Mouse (Mus musculus) spleen, adult 12 weeks (tissue): ENCODE results near the gene Unc13d.

Source experiments
- DNase-seq: peaks from one replicate; pipeline ENCODE4 v3.0.0; 2022; ENCODE audit warnings: low spot score

Unc13d gene

GRCm38 (mm10) chr11:116078221-116078620, 460 bp upstream of the Unc13d start:
- peak; percentile 59 for DNase-seq

- DNase-seq: no peak
These were observed 925 bp downstream of the Unc13d start for GRCm38 (mm10) chr11:116076836-116077235.

DNA sequence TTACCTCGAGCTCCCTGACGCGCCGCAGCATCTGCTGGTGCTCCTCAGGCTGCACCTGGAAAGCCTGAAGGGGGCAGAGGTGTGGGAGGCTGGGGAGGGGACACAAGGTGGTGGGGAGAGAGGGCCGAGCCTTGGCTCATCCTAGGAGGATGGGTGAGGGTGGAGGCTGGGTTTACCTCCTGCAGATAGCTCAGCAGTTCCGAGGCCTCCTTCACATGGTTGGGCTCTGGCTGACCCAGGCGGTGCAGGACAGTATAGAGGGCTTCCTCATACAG, 1.6 kb downstream of the Unc13d start:
- no peak for DNase-seq

GRCm38 (mm10) chr11:116075539-116076265, 2.1 kb downstream of the Unc13d start:
- DNase-seq: no peak

DNA sequence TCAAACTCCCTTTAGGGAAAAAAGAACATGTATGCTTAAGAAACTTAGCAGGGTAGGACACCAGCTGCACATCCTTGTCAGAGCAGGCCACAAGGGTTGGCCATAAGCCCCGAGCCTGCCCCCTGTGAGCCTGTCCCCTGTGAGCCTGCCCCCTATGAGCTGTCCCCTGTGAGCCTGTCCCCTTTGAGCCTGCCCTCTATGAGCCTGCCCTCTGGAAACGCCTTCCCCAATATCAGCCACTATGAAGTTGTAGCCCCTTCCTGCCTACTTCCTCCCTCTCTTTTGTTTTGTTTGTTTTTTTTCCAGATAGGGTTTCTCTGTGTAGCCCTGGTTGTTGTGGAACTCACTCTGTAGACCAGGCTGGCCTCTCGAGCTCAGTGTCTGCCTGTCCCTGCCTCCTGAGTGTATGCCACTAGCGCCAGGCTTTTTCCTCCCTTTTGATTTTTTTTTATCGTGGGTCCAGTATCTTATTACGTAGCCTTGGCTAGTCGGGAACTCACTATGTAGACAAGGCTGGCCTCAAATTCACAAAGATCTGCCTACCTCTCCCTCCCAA, 3.2 kb downstream of the Unc13d start:
- DNase-seq: no peak

- DNase-seq: no peak
These were observed 5.2 kb downstream of the Unc13d start for GRCm38 (mm10) chr11:116072608-116073007.

- DNase-seq: no peak
These were observed 6.3 kb downstream of the Unc13d start for GRCm38 (mm10) chr11:116071510-116071909.

GRCm38 (mm10) chr11:116065345-116065744, 12.4 kb downstream of the Unc13d start:
- DNase-seq: no peak

DNA sequence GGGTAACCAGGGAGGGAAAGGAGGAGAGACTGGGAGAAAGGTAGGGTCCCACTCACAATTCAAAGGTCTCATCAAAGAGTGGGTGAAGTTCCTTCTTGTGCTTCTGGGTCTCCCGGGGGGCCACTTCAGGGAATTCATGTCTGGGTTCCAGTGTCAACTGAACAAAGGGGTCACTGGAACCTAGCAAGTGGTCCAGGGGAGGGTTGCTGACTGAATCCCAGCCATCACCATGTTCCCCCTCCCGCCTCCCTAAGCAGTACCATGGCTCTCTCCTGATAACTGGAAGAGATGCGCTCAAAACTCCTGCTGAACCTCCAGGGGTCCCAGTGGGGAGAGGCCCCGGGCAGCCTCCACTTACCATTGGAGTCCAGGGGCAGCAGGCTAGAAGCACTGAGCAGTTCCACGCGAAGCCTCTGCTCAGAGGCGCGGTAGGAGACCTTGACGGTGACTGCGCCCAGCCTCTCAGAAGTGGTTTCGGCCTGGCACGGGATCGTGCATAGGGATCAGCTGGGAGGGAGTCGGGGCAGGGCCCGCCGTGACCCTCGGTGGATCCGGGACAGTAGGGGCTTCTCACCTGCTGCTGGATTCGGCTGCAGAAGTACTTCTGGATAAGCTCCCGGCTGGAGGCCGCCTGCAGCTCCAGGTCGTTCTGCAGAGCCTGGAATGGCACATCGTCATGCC, 13.4 kb downstream of the Unc13d start:
- no peak for DNase-seq

GRCm38 (mm10) chr11:116063562-116063961, 14.2 kb downstream of the Unc13d start:
- no peak for DNase-seq

GRCm38 (mm10) chr11:116062521-116062920, 15.2 kb downstream of the Unc13d start:
- no peak for DNase-seq

DNA sequence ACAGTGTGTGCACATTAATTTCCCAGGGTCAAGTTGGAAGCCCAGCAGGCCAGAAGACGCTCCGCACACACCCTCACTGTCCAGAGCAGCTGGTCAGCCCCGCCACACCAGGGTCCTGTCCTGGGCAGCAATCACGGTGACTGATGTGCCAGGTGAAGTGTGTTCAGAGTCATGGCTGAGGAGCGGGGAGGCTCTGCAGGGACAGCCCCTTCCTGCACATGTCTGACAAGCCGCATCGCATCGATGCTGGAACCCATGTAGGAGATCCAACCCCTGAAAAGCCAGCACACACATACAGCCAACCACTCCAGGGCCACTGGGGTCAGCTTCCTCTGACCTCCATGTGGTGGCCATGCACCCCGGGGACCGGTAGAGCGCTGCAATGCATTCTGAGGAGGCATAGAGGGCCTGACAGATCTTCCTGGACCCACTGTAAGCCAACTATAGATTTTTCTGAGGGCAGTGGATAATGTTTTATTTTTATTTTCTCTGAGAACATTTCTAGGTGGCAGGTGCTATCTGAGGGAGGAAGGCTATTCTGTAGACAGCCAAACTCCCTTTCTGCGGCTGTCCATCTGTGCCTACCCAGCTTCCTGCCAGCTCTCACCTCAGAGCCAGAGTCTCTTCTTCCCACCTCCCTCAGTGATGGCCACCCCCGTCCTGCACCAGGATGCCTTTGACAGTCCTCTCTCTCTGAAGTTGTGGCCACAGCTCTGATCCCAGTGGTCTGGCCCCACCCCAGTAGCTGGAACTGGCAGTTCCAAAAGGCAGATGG, 15.9 kb downstream of the Unc13d start:
- DNase-seq: no peak

- DNase-seq: no peak
These were observed 17.2 kb downstream of the Unc13d start for GRCm38 (mm10) chr11:116060596-116060995.

GRCm38 (mm10) chr11:116059691-116060025, 18.1 kb downstream of the Unc13d start:
- no peak for DNase-seq

GRCm38 (mm10) chr11:116058868-116059690, 18.7 kb downstream of the Unc13d start:
- DNase-seq: no peak

GRCm38 (mm10) chr11:116058022-116058614, 19.6 kb downstream of the Unc13d start:
- DNase-seq: no peak

GRCm38 (mm10) chr11:116057237-116057881, 20.4 kb downstream of the Unc13d start:
- DNase-seq: no peak

DNA sequence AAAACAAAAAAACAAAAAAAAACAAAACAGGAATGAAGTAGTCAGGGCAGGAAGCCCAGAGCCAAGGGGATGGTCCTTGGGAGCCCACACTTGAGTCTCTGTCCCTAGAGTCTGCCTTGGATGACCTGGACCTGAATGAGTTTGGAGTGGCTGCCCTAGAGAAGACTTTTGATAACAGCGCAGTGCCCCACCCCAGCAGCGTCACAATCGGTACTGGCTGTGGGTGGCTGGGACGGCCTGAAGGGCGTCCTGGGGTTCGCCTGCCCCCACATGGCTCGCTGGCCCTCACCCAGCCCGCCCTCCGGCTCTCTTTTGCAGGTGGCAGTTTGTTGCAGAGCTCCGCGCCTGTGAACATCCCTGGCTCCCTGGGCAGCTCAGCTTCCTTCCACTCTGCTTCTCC, 21.9 kb downstream of the Unc13d start:
- DNase-seq: no peak

- DNase-seq: no peak
These were observed 24.1 kb downstream of the Unc13d start for GRCm38 (mm10) chr11:116053510-116054229.

GRCm38 (mm10) chr11:116050196-116050595, 27.6 kb downstream of the Unc13d start:
- DNase-seq: no peak
